Mouse (Mus musculus): Measurements from ENCODE around the gene Cdkn2a. TPM values are rescaled to one million over a fixed set of nuclear protein-coding genes. Genes with fewer than 3 reads are reported as not detected.

Cdkn2a gene
- 0.32 and 0.98 TPM in 2 replicates for polyA plus RNA-seq (2012; rRNA removed)

GRCm38 (mm10) chr4:89294486-89295440 lies at the start of gene Cdkn2a:
Gene Cdkn2a (minus strand): TSS chr4:89294653.

GRCm38 (mm10) chr4:89310491-89311254 lies 16.2 kb upstream of the Cdkn2a start, which contains the start of gene Cdkn2b:
Gene Cdkn2b (minus strand): TSS chr4:89311039.

Other genes starting within 250 kb of the Cdkn2a start
- 0.85 and 1.3 TPM in 2 replicates for gene Mtap, start 157.5 kb downstream of the Cdkn2a start, polyA plus RNA-seq (2012; rRNA removed)
- gene Cdkn2b, start 16.4 kb upstream of the Cdkn2a start, polyA plus RNA-seq (2012; rRNA removed), result 23.5 and 68.3 TPM in 2 replicates

Data from stomach, adult 2 months (tissue).